Mouse (Mus musculus): ENCODE measurements at regions not wholly inside any gene's neighbourhood (a gene's known extent, or its start where the extent isn't known, plus 50 kb on each side); places are given as distances from the start of the nearest gene placed in this dataset.

GRCm38 (mm10) chr12:26688048-26688447, 219.0 kb downstream of the Cmpk2 start:
- no peak for DNase-seq (ENCODE audit: extremely low spot score in 1 of 2, low spot score in 1 of 2)

GRCm38 (mm10) chr12:26680568-26680947, 211.6 kb downstream of the Cmpk2 start:
- no peak for DNase-seq (ENCODE audit: extremely low spot score in 1 of 2, low spot score in 1 of 2)

GRCm38 (mm10) chr12:26679887-26680567, 211.0 kb downstream of the Cmpk2 start:
- peak in 1 of 2 experiments; percentile 4 for DNase-seq (ENCODE audit: extremely low spot score in 1 of 2, low spot score in 1 of 2)

GRCm38 (mm10) chr12:26665466-26665865, 196.5 kb downstream of the Cmpk2 start:
- DNase-seq (ENCODE audit: extremely low spot score in 1 of 2, low spot score in 1 of 2), result peak in 1 of 2 experiments; percentile 4

- no peak for DNase-seq (ENCODE audit: extremely low spot score in 1 of 2, low spot score in 1 of 2)
These were observed 185.2 kb downstream of the Cmpk2 start for GRCm38 (mm10) chr12:26654251-26654650.

GRCm38 (mm10) chr12:26653781-26654180, 184.8 kb downstream of the Cmpk2 start:
- no peak for DNase-seq (ENCODE audit: extremely low spot score in 1 of 2, low spot score in 1 of 2)

- DNase-seq (ENCODE audit: extremely low spot score in 1 of 2, low spot score in 1 of 2), result no peak
These were observed 177.1 kb downstream of the Cmpk2 start for GRCm38 (mm10) chr12:26646141-26646540.

- DNase-seq (ENCODE audit: extremely low spot score in 1 of 2, low spot score in 1 of 2), result no peak
These were observed 166.7 kb downstream of the Cmpk2 start for GRCm38 (mm10) chr12:26635665-26636241.

- DNase-seq (ENCODE audit: extremely low spot score in 1 of 2, low spot score in 1 of 2), result no peak
These were observed 166.2 kb downstream of the Cmpk2 start for GRCm38 (mm10) chr12:26635253-26635652.

GRCm38 (mm10) chr12:26631795-26632122, 162.8 kb downstream of the Cmpk2 start:
- no peak for DNase-seq (ENCODE audit: extremely low spot score in 1 of 2, low spot score in 1 of 2)

- DNase-seq (ENCODE audit: extremely low spot score in 1 of 2, low spot score in 1 of 2), result no peak
These were observed 162.2 kb downstream of the Cmpk2 start for GRCm38 (mm10) chr12:26631111-26631794.

- DNase-seq (ENCODE audit: extremely low spot score in 1 of 2, low spot score in 1 of 2), result peak; percentile 11 to 18
These were observed 152.3 kb downstream of the Cmpk2 start for GRCm38 (mm10) chr12:26621135-26621932.

GRCm38 (mm10) chr12:26620501-26621134, 151.6 kb downstream of the Cmpk2 start:
- peak; percentile 23 to 36 for DNase-seq (ENCODE audit: extremely low spot score in 1 of 2, low spot score in 1 of 2)

GRCm38 (mm10) chr12:26617969-26618368, 149.0 kb downstream of the Cmpk2 start:
- DNase-seq (ENCODE audit: extremely low spot score in 1 of 2, low spot score in 1 of 2), result no peak

- DNase-seq (ENCODE audit: extremely low spot score in 1 of 2, low spot score in 1 of 2), result no peak
These were observed 144.2 kb downstream of the Cmpk2 start for GRCm38 (mm10) chr12:26613086-26613705.

GRCm38 (mm10) chr12:26610079-26610478, 141.1 kb downstream of the Cmpk2 start:
- no peak for DNase-seq (ENCODE audit: extremely low spot score in 1 of 2, low spot score in 1 of 2)

GRCm38 (mm10) chr12:26598501-26598900, 129.5 kb downstream of the Cmpk2 start:
- DNase-seq (ENCODE audit: extremely low spot score in 1 of 2, low spot score in 1 of 2), result no peak

- DNase-seq (ENCODE audit: extremely low spot score in 1 of 2, low spot score in 1 of 2), result no peak
These were observed 123.1 kb downstream of the Cmpk2 start for GRCm38 (mm10) chr12:26592125-26592524.

- peak; percentile 70 to 74 for DNase-seq (ENCODE audit: extremely low spot score in 1 of 2, low spot score in 1 of 2)
These were observed 120.1 kb downstream of the Cmpk2 start for GRCm38 (mm10) chr12:26589091-26589490.

GRCm38 (mm10) chr12:26577438-26577837, 108.4 kb downstream of the Cmpk2 start:
- peak; percentile 59 to 72 for DNase-seq (ENCODE audit: extremely low spot score in 1 of 2, low spot score in 1 of 2)
